Mouse (Mus musculus) kidney, adult 18-20 months (tissue): ENCODE measurements around the gene Tmem209.

ENCODE experiments used
- DNase-seq: peaks from one replicate; pipeline ENCODE4 v3.0.0; 2021

Gene Tmem209

DNA sequence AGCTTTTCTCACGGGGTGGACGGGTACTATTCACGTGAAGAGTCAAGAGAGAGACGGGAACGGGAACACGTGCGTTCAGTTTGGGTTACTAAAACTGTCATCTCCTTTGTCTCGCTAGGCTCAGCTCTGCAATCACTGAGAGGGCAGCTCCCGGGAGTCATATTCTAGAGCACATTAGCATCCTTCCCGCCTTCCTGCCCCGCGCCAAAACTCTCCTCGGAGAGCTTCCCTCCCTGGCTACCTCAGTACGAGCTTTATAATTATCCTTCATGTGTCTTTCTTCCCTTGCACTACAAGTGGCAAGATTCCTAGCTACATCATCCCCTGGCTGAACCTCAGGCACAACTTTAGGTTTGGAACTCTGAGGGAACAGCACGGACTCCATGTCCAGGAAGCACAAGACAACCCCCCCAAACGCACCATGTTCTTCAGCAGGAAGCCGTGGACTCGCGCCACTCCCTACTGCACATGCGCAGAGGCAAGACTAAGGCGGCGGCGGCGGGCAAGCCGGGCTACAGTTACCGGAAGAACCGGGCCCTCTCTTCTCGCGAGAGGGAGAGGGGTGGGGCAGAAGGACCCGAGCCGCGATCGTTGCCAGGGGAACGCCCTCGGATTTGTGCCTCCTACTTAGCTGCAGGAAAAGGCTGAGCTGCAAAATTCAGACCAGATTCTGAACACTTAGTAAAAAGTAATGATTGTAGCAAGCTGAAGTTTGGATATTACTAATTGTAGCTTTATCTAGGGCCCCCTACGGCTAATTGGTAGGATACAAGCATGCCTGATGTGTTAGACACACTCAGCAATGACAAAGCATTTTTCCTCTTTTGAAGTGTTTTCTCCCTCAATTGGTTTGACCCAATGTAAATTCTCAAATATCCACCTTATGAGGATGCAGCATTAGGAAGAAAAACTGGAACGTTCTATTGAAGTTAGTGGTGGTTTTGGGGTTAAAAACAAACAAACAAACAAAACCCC, at the start of gene Tmem209, which contains the start of gene Ssmem1:
Tmem209 (minus strand) TSS at position 519 of the 975 bp plus-strand sequence.
Ssmem1 (plus strand) TSS at position 585 of the 975 bp plus-strand sequence.
- DNase-seq = peak; percentile 99

DNA sequence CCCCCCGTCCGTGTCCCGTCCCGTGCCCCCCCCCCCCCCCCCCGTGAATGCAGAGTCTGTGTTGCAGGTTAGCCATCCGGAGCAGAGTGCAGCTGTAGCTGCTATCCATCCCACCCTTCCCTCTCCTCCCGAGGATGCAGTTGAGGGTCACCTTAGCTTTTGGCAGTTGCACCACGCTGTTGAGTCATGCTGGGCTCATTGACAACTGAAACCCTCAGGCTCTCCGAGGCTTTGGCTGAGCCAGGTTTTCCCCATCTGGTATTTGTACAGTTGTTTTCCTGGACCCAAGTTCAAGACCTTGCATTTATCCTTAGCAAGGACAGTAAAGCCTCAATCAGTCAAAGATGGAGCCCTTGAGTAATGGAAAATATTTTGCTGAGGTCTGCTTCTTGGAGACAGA, 46.5 kb upstream of the Tmem209 start:
- DNase-seq = no peak

DNA sequence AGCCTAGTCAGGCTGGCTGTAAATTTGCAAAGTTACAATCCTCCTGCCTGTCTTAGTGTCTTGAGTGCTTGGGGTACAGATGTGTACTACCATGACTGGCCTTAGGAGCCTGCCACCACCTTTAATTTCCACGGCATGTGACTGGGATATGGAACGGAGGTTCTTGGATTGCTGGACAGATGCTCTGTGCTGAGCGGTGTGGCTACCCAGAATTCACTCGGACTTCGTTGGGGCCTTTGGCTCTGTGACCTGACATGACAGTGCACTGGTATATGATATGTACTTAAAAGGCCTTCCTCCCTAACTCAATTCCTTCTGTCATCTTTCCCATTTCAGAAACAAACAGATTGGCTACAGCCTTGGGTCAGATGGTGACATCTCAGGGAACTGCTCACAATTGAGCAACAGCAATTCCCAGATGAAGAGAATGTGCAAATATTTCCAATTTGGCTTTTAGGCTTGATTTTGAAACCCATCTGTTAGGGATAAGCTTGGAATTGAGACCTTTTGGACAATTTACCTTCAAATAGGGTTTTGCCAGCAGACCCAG, 45.1 kb upstream of the Tmem209 start:
- no peak for DNase-seq

DNA sequence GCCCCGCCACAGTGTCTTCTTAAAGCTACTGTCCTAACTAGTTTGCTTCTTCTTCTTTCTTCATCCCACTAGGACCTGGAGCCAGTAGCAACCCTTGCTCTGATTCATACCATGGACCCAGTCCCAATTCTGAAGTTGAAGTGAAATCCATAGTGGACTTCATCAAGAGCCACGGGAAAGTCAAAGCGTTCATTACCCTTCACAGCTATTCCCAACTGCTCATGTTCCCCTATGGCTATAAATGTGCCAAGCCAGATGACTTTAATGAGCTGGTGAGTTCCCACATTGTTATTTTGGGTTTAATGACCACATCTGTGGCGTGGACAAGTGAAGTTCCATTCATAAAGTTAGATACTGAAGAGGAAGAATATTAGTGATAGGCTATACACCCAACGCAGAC, 44.5 kb upstream of the Tmem209 start:
- DNase-seq = no peak

DNA sequence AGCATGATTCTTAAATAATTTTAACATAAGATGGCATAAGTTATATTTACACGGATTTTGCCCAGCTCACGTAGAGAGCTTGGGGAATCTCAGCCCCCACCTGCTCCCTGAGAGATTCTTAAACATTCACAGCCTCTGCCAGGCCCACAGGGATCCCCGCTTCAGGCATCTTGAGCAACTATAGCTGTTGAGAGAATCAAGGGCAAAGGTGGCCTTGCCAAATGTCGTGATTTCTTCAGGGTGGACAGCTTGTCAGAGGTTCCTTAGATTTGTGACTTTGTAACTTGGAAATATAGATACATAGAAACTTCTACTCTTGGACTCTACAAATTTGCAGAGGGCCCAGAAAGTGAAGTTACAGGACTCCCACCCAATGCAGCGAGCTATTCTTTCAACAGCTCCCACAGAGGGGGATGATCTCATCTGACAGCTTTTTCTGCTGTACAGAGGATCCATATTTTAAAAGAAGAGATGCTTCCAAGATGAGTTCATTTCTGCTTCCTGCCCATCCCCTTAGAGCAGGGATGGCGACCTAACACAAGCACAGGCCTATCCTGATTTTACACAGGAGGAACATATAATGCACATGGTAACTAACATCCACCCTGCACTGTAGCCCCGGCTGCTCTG, 43.9 kb upstream of the Tmem209 start:
- DNase-seq = no peak

DNA sequence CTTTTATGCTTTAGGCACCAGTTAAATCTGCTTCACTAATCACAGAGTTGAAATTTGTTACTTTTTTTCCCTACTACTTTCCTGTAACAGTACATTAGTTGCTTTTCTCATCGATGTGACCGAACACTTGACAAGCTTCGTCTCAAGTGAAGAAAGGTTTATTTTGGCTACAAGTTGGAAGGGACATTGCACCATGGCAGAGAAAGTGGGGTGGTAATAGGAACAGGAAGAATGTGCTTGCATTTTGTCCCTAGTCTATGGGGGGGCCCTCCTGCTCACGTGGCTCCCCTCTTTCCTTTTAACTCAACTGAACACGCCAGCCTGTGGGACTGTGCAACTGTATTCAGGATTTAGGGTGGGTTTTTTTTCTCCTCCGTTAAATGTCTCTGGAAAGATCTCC, 43.0 kb upstream of the Tmem209 start:
- no peak for DNase-seq

DNA sequence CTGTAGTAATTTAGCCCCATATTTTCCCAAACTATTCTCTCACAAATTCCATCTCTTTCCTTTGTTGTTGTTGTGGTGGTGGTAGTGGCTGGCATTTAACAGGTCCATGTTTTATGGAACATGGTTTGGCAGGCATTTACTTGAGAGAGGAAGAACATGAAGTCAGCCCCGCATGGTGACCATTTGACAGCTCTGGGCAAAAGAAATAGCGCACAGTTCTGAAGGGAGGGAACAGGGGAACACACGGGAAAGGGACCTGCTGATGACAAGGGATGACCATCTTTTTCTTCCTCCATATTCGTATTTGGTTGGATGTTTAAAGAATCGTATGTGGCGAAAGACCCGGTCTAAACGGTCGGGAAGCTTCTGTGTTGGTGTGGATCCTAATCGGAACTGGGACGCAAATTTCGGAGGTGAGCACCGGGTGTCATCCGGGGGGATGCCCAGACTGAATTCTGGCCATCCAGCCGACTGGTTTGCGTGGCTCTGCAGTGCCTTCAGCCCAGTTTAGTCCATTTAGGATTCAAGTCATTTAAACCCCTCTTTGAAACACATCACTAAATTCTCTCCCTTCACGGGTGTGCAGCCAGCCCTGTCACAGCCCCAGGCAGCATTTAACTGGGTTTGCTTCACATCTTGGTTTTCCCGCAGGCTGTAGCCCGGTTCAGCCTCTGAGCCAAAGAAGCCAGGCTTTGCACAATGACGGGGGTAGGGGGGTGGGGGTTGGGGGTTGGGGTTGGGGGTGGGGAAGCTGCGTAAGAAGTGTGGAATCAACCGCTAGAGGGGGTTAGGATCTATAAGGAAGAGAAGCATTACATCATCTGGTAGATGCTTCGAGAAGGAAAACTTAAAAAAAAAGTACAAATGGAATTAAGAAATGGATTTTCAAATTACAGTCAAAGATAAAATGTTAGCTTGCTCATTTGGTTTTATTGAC, 42.3 kb upstream of the Tmem209 start:
- DNase-seq = no peak

DNA sequence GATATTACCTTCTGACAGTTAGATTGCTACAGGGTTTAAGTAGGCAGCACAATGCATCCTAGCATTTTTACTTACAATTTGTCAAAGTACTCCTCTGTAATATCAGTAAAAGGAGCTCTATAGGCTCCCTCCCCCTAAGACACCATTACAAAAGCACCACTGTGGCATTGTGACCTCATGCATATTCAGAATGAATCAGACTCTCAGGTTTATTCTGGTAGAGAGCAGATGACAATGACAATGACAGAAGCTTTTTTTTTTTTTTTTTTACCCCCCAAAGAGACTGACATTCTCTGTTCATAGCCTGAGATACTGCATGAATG, 41.6 kb upstream of the Tmem209 start:
- DNase-seq = no peak

DNA sequence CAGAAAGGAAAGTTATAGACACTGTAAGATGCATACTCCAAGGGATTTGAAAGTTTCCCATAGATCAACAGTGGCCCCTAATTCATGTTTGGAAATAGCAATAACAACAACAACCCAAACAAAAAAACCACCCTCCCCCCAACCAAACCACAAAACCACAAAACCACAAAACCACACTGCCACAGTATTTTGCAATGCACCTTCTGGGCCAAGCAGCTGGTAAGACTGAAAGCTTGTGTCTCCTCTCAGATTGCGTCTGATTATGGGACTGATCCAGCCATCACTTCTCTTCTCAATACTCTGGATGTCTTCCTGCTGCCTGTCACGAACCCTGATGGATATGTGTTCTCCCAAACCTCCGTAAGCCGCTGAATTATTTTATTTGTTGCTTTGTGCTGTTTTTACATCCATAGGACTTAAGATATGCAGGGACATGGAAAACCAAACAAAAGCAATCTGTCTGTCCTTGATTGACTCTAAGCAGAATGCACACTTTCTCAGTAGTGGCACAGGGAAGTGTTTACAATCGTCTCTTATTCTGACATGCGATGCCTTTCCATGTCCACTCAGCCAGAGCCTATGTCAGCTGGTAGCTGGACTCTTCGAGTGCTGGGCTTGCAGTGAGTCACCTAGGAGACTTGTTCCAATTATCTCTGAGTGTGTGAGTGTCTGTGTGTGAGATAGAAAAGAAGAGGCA, 41.1 kb upstream of the Tmem209 start:
- no peak for DNase-seq

DNA sequence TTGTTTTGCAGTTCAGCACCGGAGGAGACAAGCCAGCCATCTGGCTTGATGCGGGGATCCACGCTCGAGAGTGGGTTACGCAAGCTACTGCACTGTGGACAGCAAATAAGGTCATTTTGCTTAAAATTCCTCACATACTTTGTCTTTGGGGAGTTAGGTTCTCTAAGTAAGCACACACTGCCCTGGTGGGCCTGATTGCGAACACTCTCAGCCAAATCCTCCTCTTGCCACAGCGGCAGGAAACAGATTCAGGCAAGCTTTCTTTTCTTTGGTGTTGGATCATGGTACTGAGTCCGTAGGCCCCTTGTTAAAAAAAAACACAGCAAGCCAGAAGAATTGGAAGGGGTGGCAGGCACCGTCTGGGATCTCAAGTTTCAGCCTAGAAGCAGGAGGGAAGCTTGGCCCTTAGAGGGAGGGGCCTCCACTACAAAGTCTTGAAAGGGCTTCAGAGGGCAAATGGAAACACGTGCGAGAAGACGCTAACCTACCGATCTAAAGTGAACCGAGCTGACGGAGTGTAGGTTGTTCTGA, 39.7 kb upstream of the Tmem209 start:
- DNase-seq = peak; percentile 6

DNA sequence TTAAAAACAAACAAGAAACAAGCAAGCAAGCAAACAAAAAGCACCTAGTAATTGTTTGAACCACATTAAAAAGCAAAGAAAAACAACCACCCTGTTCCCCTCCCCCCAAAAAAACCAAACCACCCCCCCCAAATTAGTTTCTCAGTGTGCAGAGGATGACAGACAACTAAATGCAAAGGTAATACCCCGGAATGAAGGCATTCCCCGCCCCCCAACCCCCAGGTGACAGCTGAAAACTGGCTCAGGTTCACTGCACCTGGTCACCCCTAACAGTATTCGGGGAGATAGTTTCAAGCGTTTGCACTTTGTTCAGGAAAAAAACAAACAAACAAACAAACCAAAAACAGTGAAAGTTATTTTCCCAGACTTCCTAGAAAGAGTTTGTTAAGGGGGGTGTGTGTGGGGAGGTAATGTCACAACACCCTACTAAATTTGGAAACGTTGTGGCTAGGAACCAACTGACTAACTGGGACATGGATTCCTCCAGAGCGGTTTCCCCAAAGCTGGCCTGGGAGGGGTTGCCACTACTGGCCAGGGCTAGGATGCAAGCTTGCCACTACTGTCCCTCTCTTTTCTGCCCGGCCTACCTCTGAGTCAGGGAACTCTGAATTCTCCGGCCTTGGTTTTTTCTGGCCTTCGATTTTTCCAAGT, 38.2 kb upstream of the Tmem209 start:
- no peak for DNase-seq

DNA sequence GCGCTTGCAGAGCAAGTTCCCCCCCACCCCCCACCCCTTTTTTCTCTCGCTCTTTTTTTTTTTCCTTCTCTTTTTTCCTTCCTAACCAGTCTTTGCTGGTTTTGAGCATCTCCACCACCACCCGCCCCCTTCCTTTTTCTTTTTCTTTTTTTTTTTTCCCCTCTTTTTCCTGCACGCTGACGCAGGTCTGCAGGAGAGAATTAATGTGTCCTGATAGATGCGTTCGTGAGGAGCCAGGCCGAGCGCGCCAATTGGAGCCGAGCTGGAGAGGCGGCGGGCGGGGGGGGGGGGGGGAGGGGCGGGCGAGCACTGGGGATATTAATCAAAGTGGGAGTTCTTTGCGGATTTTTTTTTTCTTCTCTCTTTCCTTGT, 37.7 kb upstream of the Tmem209 start:
- no peak for DNase-seq

DNA sequence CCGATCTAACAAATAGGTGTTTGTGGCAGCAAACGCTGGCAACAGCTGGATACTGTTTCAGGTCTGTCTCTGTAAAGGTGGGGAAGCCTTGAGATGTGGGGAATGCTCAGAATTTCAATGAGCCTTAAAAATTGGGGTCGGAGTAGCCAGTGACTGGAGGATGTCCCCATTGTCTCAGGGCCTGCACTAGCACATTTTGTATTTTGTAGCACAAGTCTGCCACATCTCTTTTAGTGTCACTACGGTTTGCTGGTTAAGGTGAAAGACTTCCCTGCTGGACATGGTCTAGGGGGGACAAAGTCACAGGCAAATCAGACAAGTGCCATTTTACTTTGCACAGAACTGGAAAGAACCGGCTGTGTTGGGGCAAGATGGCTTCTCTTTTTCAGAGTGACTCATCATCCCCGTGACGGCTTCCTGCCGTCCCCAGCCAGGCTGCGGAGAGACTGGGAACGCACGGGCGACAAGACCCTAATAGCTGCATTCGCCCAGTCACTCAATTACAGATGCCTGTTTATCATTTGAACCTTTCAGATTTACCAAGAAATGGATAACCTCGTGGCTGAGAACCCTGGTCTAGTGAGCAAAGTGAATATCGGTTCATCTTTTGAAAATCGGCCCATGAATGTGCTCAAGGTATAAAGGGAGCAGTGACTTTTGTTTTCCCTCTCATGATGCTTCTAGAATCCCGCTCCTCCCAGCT, 37.1 kb upstream of the Tmem209 start:
- no peak for DNase-seq

DNA sequence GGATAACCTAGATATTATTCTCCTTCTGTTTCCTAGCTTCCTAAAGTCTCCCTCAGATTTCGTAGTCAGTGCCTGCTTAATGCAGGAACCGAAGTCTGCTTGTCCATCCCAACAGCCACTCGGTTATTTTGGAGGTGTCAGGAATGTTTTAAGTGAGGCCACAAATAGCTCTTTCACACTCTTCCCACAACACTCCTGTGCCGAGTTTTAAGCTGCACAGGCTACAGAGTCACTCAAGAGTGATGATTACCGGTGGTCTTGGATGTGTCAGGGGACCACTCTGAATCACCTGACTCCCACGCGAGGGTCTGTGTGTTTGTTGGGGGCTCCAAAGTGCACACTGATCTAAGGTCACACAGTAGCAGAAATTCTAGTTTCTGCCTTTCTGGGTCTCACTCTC, 36.1 kb upstream of the Tmem209 start:
- no peak for DNase-seq

DNA sequence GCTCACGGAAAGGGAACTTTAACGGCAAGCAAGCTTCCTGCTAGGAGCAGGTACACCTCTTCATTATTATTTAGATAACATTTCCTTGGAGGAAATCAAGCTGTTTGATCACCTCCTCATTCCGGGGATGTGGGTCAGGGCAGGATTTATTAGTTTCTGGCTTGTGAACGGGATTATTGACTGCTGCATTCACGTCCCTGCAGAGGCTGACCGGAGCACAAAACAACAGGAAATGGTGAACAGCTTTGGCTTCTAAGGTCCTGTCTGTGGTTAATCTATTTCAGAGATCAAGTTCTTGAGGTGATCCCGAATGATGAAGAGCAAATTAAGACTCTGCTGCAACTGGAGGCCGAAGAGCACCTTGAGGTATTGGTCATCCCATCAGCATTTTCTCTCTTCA, 34.3 kb upstream of the Tmem209 start:
- DNase-seq = no peak

DNA sequence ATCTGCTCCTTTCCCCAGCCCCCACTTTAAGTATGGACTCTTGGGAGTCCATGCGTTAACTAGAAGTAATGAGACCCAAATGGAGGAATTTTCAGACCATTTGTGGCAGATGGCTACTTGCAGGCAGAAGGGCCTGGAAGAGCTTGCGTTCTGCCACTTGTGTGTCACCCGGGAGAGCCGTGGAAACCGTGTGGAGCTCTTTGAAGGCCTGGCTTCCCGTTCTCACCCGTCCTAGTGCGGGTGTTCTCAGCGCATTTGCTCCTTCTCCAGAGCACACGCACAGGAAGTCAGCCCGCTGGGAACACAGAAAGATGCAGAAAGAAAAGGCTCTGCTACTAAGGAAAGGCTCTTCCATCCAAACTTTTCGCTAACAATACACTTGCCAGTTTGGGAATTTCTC, 33.5 kb upstream of the Tmem209 start:
- no peak for DNase-seq

DNA sequence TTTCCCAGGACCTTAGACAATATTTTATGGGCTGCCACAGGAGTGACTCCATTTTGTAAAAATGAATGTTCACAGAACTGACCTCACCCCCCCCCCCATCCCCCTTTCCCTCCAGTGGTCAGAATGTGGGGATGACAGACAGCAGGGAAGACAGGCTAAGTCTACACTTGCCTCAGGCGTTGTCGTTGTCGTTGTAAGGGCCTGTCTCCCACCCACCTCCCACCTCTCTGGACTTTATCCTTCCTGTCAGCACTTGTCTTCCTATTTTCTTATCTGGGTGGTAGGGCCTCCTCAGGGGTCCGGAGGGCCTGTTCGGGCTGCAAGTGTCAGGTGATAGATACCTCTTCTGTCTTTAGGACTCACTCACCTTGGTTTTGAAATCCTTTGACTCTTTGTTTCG, 32.7 kb upstream of the Tmem209 start:
- no peak for DNase-seq

DNA sequence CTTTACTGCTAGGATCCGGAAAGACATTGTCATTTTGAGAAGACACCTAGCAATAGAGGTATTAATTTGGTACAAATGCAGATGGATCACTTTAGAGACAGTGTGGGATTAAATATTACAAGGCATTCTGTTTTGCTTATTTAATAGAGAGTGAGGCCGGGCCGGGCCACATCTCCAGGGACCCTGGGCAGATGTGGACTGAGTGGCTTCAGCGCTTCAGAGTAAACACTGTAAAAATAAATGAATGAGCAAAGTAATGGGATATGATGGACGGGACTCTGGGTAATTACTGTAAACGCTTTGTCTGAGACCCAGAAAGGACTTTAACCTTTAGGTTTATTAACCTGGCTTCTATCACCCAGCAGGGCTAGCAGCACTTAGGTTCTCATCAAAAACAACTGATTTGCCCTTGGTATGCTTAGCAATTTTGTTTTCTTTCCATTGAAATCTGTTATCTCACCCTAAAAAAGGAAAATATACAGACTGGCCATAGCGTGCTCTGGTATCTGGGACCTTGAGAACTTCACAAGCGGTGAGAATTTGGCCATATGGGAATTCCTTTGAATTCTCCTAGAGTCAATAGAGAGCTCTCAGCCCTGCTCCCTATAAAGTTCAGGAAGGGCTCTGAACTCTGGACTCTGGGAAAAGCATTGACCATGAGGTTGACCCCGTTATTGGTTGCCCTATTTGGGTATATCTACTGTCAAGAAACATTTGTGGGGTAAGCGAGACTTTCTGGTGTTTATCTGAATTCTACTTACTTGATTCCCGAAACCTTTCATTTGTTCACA, 31.6 kb upstream of the Tmem209 start, which contains the start of gene Cpa2:
Cpa2 (plus strand) TSS at position 574 of the 791 bp plus-strand sequence.
- no peak for DNase-seq

DNA sequence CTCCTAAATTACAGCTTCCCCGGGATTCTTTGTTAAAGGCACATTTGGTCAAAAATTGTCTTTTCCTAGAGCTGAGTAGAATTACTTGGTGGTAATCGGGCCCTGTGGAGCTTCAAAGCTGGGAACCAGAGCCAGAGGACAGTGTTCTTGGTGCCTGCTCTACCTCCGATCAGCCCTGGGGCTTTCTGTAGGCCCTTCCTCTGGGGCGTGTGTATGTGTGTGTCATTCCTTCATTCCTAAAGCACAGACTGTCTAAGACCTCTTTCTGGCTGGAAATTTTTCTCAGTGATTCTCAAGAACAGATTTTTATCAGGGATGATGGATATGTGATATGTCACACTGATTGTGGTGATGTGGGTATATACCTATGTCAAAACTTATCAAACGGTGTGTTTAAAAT, 29.2 kb upstream of the Tmem209 start:
- no peak for DNase-seq

DNA sequence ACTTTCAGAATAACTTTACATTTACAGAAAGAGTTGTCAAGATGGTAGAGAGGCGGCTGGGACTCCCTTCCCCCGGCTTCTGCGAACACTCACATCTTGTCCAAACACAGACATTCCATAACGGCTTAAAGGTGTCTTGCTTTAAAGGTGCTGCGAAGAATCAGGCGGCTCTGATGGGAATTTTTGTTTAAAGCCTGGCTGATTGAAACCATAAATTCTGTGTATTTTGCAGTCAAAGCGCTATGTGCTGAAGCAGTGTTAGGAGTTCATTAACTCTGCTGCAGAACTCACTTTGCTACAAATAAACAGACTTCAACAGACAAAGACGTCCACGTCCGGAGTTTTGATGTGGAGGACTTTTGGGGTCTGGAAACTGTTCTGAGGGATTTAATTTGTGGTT, 28.7 kb upstream of the Tmem209 start:
- DNase-seq = no peak
